Mouse (Mus musculus) cerebellum, adult 11-12 months (tissue): Measurements from ENCODE around the gene Smurf2.

Experiments used
- DNase-seq: peaks from one replicate; pipeline ENCODE4 v3.0.0; 2022

The Smurf2 gene

DNA sequence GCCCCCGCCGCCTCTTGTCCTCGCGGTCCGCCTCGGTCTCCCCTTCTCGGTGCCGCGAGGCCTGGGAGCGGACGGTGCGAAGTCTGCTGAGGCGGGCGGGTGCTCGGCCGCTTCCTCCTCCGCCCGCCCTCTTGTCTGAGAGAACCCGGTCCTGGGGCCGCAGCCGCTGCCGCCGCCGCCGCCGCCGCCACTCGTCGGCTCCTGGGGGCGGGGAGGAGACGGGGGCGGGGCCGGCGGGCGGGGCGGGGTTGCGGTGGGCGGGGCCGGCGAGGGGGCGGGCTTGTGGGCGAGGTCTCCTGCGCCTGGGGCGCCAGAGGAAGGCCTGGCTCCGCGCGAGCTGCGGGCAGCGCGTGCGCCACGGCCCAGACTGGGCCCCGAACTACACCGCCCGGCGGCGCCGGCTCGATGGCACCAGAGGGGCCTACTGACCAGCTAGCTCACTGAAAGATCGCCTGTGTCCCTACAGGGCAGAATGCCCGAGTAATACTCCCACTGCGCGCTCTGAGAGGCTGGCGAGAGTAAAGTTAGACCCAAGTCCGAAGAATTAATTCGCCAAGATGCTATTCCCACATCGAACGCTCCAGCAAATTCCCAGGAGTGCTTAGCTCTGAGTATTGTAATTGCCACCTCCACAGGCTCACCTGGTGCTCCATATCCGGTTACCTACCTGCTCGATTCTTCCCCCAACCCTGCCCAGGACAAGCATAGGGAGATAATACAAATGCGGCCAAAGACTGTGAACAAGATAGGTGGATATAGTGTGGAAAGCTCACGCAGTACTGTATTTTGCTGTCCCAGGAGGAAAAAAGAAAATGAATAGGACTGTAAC lies at the start of gene Smurf2:
Gene Smurf2, minus strand, starts transcription at position 165 of the 829 bp plus-strand sequence.
- DNase-seq: peak; percentile 90

DNA sequence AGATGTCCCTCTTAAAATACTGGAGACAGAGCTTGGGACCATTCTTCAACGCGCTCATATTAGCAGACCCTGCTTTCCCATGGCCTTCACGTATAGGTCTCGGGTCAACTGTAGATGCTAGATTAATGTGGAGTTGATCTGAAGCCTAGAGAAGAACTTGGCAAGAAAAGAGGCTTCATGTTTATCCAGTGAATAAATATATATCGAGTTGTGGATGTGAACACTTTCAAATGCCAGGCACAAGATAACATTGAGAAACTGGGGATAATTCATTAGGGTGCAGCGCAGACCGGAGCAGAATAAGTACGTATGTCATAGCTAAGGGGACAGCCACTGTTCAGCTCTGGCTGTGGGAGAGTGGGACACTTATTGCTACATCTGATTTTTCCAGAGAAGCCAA lies 49.3 kb upstream of the Smurf2 start:
- no peak for DNase-seq

DNA sequence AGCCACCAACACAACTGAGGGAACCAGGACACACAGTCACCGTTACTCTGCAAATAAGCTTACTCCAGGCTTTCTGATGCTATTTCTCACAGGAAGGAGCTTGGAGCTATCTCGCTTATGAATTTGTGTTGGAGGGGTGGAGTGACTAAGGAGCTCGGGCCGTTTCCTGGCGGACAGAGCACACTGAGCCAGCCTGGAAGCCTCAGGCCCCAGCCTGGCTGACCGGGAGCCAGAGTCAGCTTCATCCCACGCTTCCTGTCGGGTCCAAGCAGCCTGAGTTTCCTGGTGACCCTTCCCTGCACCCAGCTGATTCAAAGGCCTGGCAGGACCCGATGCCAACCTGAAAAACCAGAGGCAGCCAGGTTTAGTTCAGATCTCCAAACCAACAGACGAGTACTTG lies 47.1 kb upstream of the Smurf2 start:
- no peak for DNase-seq

DNA sequence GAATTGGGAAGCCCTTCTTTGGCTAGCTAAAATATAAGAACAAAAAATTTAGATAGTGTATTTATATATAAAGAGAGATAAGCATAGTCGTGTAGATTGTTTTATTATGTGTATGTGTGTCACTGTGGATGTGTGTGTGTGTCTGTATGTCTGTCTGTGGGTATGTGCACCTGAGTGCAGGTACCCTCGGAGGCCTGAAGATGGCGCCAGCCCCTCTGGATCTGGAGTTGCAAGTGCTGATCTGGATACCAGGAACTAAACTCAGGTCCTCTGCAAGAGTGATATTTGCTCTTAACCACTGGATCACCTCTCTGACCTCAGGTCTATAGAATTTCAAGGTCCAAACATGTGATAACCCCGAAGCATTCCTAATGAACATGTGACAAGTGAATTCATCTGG lies 45.4 kb upstream of the Smurf2 start:
- no peak for DNase-seq

DNA sequence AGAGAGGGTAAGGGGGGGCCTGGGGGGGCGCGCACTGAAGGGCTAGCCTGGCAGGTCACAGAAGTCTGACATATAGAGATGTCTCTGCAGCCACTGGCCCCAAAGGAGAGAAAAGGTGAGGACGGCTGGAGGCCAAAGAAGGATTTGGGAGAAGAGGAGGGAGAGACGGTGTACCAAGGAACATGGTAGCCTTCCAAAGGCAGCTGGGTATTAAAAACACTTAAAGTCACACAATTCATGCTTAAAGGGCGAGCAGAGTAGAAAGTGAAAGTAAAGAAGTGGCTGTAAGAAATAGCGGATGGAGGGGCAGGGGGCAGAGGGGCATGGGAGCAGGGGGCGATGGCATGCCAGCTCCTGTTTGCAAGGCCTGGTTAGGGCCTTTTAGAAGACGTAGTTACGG lies 41.8 kb upstream of the Smurf2 start:
- no peak for DNase-seq

DNA sequence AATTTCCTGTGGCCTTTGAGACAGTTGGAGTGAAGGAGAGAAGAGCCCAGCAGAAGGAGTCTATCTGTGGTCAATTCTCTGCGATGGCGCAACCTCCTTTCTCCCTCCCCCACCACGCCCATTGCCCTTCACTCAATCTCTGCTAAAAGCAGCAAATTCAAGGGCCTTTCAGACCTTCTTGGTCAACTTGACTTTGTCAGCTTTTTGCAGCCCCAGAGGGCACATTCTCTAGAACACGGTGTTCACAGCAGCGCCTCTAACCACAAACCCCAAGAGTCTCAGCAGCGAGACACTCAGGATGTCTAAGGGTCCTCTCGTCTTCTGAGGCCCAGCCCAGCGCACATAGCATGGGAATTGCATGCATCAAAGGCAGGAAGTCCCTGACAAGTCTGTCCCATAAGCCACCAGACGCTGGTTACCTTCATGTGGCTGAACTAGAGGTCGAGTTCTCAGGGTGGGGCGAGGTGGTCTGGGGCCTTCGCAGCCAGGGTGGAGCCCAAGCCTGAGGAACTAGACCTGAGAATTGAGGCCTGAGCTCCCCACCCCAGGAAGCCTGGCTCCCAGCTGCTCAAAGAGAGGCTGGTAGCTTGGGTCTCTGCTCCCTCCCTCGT lies 41.1 kb upstream of the Smurf2 start:
- no peak for DNase-seq

DNA sequence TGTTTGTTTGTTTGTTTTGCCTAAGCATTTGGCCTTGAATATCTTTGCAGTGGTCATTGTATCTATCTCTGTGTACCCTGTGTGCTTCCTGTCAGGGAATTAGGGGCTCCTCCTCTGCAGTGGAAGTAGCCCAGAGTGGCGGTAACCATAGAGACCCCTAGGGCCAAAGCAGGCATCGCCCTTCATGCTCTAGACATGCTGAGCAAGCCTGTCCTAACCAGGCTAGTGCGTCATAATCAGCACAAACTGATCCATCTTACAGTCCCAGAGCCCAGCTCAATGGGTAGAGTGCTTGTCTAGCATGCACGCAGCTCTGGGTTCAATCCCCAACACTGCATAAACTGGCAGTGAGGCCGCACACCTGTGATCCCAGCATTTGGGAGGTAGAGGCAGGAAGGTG lies 38.6 kb upstream of the Smurf2 start:
- no peak for DNase-seq

DNA sequence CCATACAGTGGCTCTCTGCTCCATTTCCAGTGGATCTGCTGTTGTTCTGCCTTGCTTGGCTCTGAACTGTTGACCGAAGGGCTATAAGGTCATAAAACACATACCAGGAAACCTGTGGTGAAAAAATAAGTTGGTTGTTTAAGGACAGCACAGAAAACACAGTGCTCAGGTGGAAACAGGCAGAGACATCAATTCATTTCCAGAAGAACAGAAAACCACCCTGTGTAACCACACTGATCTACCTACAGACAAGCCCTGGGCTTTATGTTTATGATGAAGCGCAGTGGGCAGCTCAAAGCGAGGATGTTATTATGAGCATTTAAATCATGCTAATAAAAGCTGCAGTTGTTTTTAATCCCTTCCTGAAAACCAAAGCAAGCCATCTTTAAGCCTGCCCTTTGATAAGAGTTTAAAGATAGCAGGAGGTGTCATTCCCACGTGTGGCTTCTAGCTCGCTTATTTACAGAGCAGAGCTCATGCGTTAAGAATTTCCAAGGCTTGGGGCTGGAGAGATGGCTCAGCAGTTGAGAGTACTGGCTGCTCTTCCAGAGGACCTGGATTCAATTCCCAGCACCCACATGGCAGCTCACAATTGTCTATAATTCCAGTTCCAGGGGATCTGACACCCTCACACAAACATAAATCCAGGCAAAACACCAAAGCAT lies 38.0 kb upstream of the Smurf2 start:
- DNase-seq: no peak

DNA sequence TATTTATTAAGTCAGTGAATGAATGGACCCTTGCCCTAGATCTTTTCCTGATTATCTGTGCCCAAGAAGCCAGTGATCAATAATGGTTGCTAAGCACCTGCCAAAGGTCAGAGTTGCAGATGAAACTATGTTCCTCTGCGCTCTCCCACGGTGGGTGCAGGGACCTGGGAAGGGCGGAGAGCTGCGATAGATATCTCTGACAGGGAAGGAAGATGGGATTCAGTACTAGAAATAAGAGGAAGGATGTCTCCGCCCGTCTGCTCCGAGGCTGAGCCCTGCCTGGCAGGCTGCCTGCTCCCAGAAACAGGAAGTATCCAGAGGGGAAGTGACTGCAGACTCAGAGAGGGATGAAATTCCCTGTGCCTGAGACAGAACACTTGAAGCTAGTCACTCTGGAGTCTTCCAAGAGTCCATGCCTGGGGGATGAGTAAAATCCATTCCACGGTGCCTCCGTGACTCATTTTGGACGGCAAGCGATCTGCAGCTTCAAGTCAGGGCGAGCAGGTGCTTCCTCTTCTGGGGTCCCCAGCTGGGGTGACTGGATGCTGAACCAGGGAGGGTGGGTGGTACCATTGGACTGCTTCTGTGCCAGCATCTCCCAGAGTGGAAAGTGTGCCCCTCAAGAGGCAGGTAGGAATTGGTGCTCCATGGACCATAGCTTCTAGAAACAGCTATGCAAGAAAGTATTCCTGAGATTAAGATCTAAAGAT lies 36.9 kb upstream of the Smurf2 start:
- no peak for DNase-seq

DNA sequence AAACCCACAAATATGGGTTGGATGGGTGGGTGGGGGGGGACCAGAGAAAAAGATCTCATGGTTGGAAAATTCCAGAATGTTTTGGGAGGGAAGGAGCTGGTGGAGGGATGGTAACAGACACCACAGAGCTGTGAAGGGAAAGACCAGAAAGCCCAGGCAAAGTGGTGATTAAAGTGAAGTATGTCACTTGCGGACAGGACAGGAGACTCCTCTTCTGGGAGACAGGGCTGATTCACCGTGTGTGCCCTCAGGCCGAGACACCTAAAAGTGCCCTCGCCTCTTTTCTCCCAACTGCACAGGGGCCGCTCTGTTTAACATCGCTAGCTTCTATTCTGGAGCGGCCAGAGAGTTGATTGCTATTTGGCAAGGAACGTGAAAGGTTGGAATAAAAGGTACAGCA lies 34.1 kb upstream of the Smurf2 start:
- DNase-seq: no peak

DNA sequence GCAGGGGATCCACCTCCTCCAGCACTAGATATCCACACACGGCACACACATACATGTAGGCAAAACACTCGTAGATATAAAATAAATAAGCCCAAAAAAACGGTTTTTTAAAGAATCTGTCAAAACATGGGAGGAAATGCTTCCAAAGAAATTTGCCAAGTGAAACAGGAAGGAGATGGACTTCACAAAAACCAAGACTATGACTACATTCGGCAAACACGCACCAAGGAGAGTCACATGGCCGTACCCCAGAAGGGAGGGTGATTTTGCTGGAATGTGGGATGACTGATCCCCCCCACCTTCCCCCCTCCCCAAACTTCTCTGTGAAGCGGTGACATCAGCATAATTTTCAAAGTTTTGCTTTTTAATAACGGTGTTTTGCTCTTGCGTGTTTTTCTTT lies 33.6 kb upstream of the Smurf2 start:
- DNase-seq: no peak

DNA sequence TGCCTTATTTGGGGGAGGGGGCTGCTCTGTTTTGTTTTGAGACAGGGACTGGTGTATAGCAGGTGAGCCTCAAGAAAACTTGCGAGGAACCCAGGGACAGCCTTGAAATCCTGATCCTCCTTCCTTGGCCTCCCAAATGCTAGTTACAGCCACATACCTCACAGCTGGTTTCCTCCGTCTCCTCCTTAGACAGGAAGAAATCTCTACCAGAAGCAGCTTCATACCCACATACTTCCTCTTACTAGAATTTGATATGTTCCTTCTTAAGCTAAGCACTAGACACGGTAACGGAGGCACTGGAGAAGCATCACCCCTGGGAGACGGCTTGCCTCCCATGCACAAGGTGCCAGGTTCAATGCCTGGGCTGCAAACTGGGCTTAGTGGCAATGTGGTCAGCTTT lies 16.8 kb upstream of the Smurf2 start:
- no peak for DNase-seq

DNA sequence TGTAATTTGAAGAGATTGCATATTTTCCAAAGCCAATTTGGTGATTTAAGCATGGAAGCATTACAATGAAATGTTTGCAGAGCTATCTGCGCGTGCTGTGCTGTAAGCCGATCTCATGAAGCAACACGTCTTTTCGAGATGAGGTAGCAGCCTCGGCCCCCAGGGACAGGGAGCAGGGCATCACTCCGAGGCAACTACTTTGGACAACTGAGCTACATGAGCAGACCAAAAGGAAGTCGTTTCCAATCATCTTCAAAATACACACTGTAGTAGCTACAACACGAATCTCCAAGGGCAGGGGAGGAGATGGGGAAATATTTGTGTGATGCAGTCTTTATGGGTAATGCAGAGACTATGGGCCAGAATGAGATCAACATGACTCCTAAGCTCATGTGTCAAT lies 9.9 kb upstream of the Smurf2 start:
- no peak for DNase-seq

DNA sequence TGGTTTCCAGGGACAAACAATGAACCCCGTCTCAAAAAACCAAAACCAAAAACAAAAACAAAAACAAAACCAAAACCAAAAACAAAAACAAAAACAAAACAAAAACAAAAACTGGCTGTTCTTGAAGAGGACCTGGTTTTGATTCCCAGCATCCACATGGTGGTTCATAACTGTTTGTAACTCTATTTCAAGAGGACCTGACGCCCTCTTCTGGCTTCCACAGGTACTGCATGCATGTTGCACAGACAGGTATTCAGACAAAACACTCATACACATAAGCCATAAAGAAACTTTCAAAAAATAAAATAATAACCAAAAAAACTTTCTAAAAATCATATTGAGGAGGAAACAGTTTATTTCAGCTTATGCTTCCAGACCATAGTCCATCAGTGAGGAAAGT lies 8.4 kb upstream of the Smurf2 start:
- DNase-seq: no peak

DNA sequence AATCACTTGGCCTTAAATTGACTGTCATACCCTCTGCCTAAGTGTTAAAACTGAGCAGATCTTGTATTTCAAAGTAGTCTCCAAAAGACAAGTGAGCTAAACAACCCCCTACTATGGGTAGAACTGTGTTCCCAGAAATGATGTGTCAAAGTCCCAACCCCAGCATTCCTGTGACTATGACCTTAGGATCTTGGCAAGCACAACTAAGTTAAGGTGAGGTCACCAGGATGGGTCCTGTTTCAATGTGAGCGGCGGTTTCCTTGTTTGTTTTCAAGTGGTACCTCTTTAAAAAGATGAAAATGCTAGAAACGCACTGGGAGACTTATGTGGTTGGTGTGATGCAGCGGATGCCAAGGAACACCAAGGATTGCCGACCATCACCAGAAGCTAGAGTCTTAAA lies 7.4 kb upstream of the Smurf2 start:
- DNase-seq: no peak

DNA sequence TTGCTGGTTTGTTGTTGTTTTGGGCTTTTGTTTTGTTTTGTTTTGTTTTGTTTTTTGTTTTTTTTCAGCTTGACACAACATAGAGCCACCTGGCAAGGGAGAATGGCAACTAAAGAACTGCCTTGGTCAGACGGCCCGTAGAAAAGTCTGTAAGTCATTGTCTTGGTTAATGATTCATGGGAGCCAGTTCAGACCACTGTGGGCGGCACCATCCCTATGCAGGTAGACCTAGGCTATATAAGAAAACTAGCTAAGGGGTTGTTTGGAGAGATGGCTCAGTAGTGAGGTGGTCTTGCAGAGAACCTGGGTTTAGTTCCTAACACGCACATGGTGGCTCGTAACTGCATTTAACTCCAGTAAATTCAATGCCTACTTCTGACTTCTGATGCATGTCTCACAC lies 6.7 kb upstream of the Smurf2 start:
- DNase-seq: no peak

DNA sequence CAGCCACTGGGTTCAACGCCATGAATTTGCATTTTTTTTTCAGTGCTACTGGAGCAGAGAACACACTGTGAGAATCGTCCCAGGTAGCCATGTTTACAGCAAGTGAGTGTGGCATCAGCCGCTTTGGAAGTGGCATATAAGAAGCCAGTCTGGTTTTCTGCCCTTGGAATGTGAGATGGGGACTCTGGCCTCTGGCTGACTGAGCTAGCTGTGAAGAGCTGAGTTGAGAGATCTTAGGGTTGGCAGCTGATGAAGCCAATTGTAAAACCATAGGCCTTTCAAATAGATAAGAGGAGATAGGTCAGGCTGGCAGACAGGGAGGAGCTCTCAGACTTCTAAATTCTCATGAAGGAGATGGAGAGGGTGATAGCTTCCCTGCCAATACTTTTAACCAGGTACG lies 6.2 kb upstream of the Smurf2 start:
- no peak for DNase-seq

DNA sequence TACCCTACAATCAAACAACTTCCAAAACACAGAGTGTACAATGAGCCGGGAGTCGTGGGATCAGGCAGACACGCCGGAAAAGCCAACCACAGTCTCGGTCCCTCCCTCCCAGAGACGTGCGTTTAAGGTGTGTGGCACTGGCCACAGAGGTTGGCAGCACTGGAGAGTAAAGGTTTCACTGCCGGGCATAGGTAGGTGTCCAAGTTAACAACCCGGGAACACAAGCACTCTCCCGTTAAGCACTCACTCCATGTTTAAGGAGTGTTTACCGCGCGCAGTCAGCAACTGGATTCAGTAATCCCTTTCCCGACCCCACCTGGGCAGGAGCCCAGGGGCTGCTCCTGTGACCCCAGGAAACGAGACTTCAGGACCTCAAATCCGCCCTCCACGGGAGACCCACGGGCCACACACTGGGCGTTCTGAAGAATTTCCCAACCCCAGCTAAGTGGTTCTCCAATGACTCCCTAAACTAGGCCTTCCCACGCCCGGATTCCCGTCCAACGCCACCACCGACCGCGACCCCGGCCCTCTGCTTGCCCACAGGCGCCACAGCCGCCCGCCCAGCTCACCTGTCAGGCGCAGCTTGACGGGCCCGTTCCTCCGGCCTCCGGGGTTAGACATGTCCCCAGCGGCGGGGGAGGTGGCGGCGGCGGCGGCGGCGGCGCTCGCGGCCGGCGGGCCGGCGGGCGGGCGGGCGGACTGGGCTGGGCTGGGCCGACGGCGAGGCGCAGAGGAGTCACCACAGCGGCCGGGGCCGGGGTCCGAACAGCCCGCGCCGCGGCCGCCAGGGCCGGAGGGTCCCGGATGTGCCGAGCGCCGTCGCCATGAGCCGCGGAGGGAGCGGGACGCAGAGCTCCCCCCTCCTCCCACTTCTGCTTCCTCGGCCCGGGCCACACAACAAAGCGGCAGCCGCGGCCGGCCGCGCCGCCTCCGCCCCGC lies 634 bp downstream of the Smurf2 start:
- peak; percentile 55 for DNase-seq

DNA sequence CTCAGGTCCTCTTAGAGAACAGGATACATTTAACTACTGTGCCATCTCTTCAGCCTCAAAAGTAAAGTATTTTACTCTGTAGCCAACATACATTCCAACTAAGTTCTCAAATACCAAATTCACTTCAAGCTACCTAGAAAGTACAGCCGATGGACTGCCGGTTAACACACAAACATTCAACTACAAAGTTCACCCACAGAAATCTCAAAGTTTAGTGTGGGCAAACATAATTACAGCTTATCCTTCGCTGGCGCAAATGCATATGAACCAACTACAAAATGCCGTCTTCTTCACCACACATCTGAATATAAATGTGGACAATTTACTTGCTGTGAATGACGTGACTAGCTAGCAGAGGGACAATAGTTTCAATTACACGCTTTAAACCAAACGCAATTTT lies 1.6 kb downstream of the Smurf2 start:
- DNase-seq: no peak

DNA sequence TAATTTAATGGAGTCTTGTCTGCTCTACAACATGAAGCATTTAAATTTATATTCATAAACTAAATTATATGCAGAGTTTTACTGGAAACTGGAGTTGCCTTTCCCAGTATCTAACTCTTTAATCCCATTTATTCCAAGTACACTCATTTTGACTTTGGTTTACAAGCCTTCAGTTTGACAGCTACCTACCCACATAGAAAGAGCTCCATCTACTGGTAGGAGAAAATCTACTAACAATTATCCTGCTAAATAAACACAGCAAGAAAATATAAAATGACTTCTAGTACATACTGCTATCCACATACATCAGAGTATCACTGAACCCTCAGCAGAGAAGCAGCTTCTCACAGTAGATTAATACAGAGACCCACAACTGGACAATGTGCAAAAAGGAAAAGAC lies 9.3 kb downstream of the Smurf2 start:
- no peak for DNase-seq

DNA sequence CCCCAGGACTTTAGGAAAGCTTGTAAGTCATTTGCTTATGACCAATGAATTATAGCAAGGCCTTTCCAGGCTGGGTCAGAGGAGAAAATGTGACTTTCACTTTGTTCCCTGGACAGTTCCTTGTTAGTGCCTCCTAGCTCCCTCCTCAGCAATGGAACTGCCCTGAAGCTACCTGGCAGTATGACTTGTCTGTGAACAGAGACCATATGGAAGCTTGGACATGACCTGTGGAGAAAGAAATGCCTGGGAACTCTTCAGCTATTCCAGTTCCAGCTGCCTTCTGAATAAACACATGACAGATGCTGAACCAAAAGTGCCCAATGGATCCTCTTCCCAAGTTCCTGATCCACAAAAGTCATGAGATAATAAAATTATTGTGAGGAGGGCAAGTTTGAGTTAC lies 12.5 kb downstream of the Smurf2 start:
- peak; percentile 23 for DNase-seq

DNA sequence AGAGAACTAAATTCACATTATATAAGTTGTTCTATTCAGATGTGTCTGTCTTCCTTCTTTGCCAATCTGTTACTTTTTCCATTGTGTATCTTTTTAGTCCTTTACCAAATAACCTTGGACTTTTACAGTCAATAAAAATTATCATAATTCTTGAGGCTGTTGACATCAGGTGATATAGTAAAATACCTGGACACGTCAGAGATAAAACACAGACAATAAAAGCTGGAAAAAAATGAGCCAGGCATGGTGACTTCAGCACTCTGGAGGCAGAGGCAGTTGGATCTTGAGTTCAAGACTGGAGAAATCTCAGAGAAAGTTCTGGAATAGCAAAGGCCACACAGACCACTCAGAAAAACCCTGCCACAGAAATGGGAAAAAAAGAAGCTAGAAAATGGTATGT lies 13.3 kb downstream of the Smurf2 start:
- DNase-seq: no peak

DNA sequence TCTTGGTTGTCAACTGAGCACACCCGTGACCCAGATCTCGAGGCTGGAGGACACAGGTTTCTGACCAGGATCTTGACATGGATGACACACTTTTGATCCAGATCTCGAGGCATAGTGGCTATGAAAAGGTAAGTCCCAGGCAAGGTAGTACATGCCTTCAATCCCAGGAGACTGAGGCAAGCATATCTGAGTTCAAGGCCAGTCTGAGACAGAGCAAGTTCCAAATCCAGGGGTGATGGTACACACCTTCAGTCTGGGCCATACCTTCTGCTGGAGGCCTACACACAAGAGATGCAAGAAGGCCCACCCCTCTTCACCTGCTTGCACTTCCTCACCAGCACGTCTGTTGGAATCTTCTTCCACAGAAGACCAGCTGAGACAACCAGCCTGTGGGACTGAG lies 14.8 kb downstream of the Smurf2 start:
- no peak for DNase-seq
